Mouse (Mus musculus) left cerebral cortex, adult 2 months (tissue): ENCODE data around the gene Ihh. TPM values are rescaled to one million over a fixed set of nuclear protein-coding genes. Genes with fewer than 3 reads are reported as not detected.

Experiments used
- DNase-seq, 2 experiments: peaks; one replicate each; pipeline ENCODE4 v3.0.0; 2021 to 2022; ENCODE audit warnings: low spot score in 2 of 2, mixed read lengths in 1 of 2; ENCODE audit errors: extremely low spot score in 1 of 2
- H3K27ac ChIP-seq: fragments of 200-600 bp; 2 replicates; pipeline ENCODE4 v1.8.1; 2022
- H3K4me3 ChIP-seq: fragments of 200-600 bp; 2 replicates; pipeline ENCODE4 v1.8.1; 2022
- CTCF ChIP-seq: fragments of 200-600 bp; IDR thresholded peaks from 2 replicates; pipeline ENCODE4 v1.8.1; 2022; ENCODE audit warnings: antibody characterized with exemption, mild to moderate bottlenecking, moderate library complexity
- intact Hi-C: fragments of 180-260 bp; cut with DNase I; formaldehyde crosslinking; loops from one replicate; pipeline ENCODE4 v1.15.1; 2025
- total RNA-seq, 2 experiments: library from RNA; stranded (reverse); gene quantifications; 2 replicates each; pipeline ENCODE4 v1.2.3; 2021

The Ihh gene
- total RNA-seq, 2 experiments from 2014 or later, result 0.45 to 0.72 TPM

DNA sequence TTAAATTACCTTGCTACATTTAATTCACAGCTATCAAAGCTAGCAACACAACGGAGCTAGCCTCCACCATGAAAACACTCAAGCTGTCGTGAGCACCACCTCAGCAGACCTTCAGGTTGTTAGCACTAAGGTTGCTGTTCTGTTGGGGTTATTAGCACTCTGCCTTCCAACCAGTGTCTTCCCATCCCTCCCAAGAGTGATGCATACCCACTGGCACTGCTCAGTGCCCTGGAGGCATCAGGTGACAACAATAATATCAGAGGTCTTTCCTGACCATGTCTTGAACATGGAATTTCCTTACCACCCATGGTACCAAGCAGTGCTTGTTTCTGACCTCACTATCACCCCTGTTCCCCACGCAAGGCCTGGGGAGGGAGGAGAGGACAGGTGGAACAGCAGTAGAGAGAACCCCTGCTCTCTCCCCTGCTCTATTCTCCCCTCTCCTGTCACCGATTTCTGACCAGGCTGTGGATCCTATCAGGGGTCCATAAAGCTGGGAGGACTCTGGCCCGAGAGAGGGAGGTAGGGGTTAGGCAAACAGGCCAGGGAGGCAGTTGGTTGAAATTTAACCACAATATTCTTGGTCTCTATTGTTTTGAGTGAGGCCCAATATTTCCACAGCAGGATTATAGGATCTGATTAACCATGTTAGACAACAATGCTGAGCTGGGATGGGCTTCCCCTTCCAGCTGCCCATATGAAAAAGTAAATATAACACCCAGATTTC, 10.8 kb upstream of the Ihh start:
- no peak for DNase-seq
- Histone ChIP-seq H3K27ac (no peak overlapping the region), H3K4me3 (no peak overlapping the region)
- intact Hi-C loops, result no loop called here
- TF ChIP-seq CTCF, result no peak

GRCm38 (mm10) chr1:74961722-74962121, 10.2 kb upstream of the Ihh start:
- DNase-seq, result no peak
- TF ChIP-seq CTCF, result no peak
- intact Hi-C loops, result no loop called here
- no peak overlapping the region for H3K4me3 ChIP-seq
- no peak overlapping the region for H3K27ac ChIP-seq

GRCm38 (mm10) chr1:74960059-74960458, 8.6 kb upstream of the Ihh start:
- no peak for TF ChIP-seq CTCF
- intact Hi-C loops, result no loop called here
- H3K4me3 ChIP-seq, result no peak overlapping the region
- no peak overlapping the region for H3K27ac ChIP-seq
- DNase-seq, result no peak

- DNase-seq, result no peak
Observed at GRCm38 (mm10) chr1:74950576-74951490, 639 bp downstream of the Ihh start.

DNA sequence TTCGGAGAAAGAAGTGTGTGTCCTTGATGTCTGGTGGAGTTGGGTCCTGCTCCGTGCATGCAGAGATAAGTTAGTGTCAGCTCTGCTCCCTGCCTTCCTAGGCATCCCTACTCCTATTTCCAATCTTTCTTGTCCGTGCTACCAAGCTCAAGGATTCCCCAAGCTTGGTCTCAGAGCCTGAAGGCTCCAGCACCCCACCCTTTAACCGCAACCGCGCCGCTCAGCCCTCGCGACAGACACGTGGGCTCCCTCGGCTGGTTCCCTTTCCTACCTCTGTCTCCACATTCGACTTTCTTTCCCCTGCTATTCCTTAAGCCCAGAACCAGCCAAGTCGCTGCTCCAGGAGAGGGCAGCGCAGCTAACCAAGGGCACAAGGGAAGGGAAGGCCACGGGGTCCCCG, 1.4 kb downstream of the Ihh start:
- no peak overlapping the region for H3K27ac ChIP-seq
- peak overlapping the region; percentile 4; the same call in 1 of the 2 replicates for H3K4me3 ChIP-seq
- intact Hi-C loops, result no loop called here

More at GRCm38 (mm10) chr1:74950576-74951490, 639 bp downstream of the Ihh start:
- intact Hi-C loops, result no loop called here
- Histone ChIP-seq H3K27ac (no peak overlapping the region), H3K4me3 (peak overlapping the region; percentile 4)
- TF ChIP-seq CTCF, result no peak

GRCm38 (mm10) chr1:74949666-74950050, 1.8 kb downstream of the Ihh start:
- Histone ChIP-seq H3K27ac (no peak overlapping the region), H3K4me3 (no peak overlapping the region)
- TF ChIP-seq CTCF, result no peak
- intact Hi-C loops, result loop anchor here (1.0 kb wide), 1 partner anchor 68 kb away; no protein-coding TSS in a partner anchor
- no peak for DNase-seq

More for the DNA sequence above, 1.4 kb downstream of the Ihh start:
- no peak for DNase-seq
- no peak for TF ChIP-seq CTCF

- intact Hi-C loops, result loop anchor here (1.0 kb wide), 1 partner anchor 68 kb away; no protein-coding TSS in a partner anchor
- H3K4me3 ChIP-seq, result no peak overlapping the region
- DNase-seq, result peak; percentile 45 to 64
- no peak overlapping the region for H3K27ac ChIP-seq
- peak; percentile 83 for TF ChIP-seq CTCF
Observed at GRCm38 (mm10) chr1:74948784-74949665, 2.4 kb downstream of the Ihh start.

DNA sequence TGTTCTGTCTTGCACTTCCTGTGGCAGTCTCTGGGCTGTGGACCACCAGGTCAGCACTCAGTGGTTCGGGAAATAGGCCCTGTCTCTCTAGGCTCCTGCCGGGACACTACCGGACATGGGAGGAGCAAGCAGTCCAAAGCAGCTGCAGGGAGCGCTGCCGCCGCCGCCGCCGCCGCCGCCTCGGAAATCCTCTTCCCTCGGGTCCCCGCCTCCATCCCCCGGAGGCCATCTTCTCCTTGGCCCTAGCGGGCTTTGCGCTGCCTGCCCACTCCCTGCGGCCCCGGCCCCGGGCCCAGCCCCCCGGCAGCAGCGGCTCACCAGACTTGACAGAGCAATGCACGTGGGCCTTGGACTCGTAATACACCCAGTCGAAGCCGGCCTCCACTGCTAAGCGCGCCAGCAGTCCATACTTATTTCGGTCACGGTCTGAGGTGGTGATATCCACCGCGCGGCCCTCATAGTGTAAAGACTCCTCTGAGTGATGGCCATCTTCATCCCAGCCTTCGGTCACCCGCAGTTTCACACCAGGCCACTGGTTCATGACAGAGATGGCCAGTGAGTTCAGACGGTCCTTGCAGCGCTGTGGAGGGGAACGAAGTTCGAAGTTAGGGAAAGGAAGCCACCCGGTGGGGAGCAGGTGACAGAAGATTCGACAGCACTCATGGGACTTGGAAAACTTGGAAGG, 3.3 kb downstream of the Ihh start:
- Histone ChIP-seq H3K4me3 (peak overlapping the region; percentile 37), H3K27ac (no peak overlapping the region)
- DNase-seq, result no peak
- intact Hi-C loops, result no loop called here
- TF ChIP-seq CTCF, result no peak

DNA sequence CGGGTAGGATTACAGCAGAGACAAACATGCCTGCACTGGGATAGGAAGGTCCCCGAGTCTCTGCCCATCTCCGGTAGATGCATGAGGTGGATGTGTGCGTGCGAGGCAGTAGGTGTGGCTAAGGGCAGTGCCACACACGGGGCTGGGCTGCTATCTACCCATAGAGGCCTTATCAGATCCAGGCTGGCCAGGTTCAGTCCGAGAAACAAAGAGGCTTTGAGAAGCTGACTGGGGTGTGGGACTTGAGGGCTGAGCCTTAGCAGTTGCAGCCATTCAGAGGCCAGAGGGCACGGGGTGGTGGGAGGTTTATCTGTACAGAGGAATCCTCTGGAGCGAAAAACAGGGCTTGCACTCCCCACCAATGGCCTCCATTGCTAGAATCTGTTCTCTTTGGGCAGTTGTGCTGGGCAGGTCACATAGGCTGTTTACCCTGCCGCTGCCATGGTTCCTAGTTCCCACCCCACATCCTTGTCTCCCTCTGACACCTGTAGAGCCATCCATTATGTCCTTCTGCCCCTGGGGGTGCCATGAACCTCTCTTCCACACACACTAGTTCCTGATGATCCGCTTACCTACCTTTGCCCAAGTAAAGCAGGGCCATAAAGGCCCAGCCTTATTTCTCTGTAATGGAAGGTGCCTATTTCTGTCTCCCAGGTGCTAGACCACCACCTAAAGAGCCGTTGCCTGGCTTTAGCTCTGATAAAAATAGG, 9.7 kb downstream of the Ihh start:
- no peak for TF ChIP-seq CTCF
- intact Hi-C loops, result no loop called here
- no peak overlapping the region for H3K4me3 ChIP-seq
- no peak for DNase-seq
- no peak overlapping the region for H3K27ac ChIP-seq

DNA sequence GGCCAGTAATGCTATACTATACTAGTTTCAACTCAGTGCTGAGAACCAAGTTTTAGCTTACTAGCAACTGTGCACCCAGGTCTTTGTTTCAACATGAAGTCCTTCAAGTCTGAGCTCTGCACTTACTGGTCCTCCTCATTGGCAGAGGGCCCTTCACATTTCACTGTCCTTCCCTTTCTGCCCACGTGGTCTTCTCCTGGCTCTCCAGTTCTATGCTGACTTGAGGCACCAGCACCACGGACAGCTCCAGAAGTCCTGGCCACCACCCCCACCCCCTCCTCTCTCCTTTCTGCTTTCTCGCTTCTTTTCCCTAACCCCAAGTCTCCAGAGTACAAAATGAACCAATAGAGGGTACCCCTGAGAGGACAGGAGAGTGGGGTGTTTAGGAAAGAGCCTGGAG, 11.7 kb downstream of the Ihh start:
- no peak overlapping the region for H3K4me3 ChIP-seq
- TF ChIP-seq CTCF, result no peak
- no peak overlapping the region for H3K27ac ChIP-seq
- DNase-seq, result no peak
- intact Hi-C loops, result no loop called here
